Mouse (Mus musculus): ENCODE measurements around the gene Odf3l1.

Odf3l1 gene

GRCm38 (mm10) chr9:56843679-56844188 is 20.7 kb downstream of the Odf3l1 start:
- no peak for DNase-seq (ENCODE audit: low spot score)

- no peak for DNase-seq (ENCODE audit: low spot score)
Observed at GRCm38 (mm10) chr9:56842303-56842719, 22.2 kb downstream of the Odf3l1 start.

GRCm38 (mm10) chr9:56841864-56842263 is 22.6 kb downstream of the Odf3l1 start:
- no peak for DNase-seq (ENCODE audit: low spot score)

- DNase-seq (ENCODE audit: low spot score) = no peak
Observed at GRCm38 (mm10) chr9:56840721-56841120, 23.8 kb downstream of the Odf3l1 start.

- DNase-seq (ENCODE audit: low spot score) = no peak
Observed at GRCm38 (mm10) chr9:56835152-56835551, 29.3 kb downstream of the Odf3l1 start.

- DNase-seq (ENCODE audit: low spot score) = no peak
Observed at GRCm38 (mm10) chr9:56832900-56833299, 31.6 kb downstream of the Odf3l1 start.

GRCm38 (mm10) chr9:56831904-56832303 is 32.6 kb downstream of the Odf3l1 start:
- DNase-seq (ENCODE audit: low spot score) = no peak

GRCm38 (mm10) chr9:56830162-56830561 is 34.3 kb downstream of the Odf3l1 start:
- no peak for DNase-seq (ENCODE audit: low spot score)

GRCm38 (mm10) chr9:56828841-56829240 is 35.6 kb downstream of the Odf3l1 start:
- no peak for DNase-seq (ENCODE audit: low spot score)

GRCm38 (mm10) chr9:56828146-56828545 is 36.3 kb downstream of the Odf3l1 start:
- DNase-seq (ENCODE audit: low spot score) = no peak

- DNase-seq (ENCODE audit: low spot score) = no peak
Observed at GRCm38 (mm10) chr9:56825476-56826213, 38.8 kb downstream of the Odf3l1 start.

- DNase-seq (ENCODE audit: low spot score) = no peak
Observed at GRCm38 (mm10) chr9:56824900-56825299, 39.6 kb downstream of the Odf3l1 start.

- DNase-seq (ENCODE audit: low spot score) = no peak
Observed at GRCm38 (mm10) chr9:56810916-56811315, 53.6 kb downstream of the Odf3l1 start.

- no peak for DNase-seq (ENCODE audit: low spot score)
Observed at GRCm38 (mm10) chr9:56807990-56808389, 56.5 kb downstream of the Odf3l1 start.

GRCm38 (mm10) chr9:56803146-56803545 is 61.3 kb downstream of the Odf3l1 start:
- DNase-seq (ENCODE audit: low spot score) = no peak

All from spleen, adult 12 weeks (tissue).